Mouse (Mus musculus) heart, postnatal 0 days (tissue): Measurements from ENCODE around the gene Pth1r. TPM values are rescaled to one million over a fixed set of nuclear protein-coding genes. Genes with fewer than 3 reads are reported as not detected.

Source experiments
- ATAC-seq: fragments of 200-750 bp; cut with Nextera tagmentation; 2 replicates; pipeline ENCODE4 v1.8.0; 2017; ENCODE audit warnings: low read depth, moderate number of reproducible peaks, moderate library complexity; ENCODE audit not compliant: insufficient read depth
- DNase-seq: peaks from one replicate; pipeline ENCODE4 v3.0.0-alpha.2; 2016; ENCODE audit warnings: low spot score
- H3K27ac ChIP-seq: fragments of 300-500 bp; sonication (generic); 2 replicates; pipeline ENCODE4 v1.5.1; 2014; ENCODE audit warnings: low read depth, mild to moderate bottlenecking
- H3K27me3 ChIP-seq: fragments of 300-500 bp; sonication (generic); 2 replicates; pipeline ENCODE4 v1.6.1; 2014; ENCODE audit warnings: low read length, mixed read lengths; ENCODE audit not compliant: control insufficient read depth, insufficient read depth
- H3K36me3 ChIP-seq: fragments of 300-500 bp; sonication (generic); replicated peaks from 2 replicates; pipeline ENCODE4 v1.6.1; 2014; ENCODE audit warnings: low read length, mixed read lengths; ENCODE audit not compliant: control insufficient read depth, insufficient read depth
- H3K4me1 ChIP-seq: fragments of 300-500 bp; sonication (generic); 2 replicates; pipeline ENCODE4 v1.6.1; 2014; ENCODE audit warnings: antibody characterized with exemption; ENCODE audit not compliant: control insufficient read depth, insufficient read depth
- H3K4me2 ChIP-seq: fragments of 300-500 bp; sonication (generic); 2 replicates; pipeline ENCODE4 v1.6.1; 2014; ENCODE audit warnings: low read depth, mild to moderate bottlenecking, low read length, moderate library complexity
- H3K4me3 ChIP-seq: fragments of 300-500 bp; sonication (generic); 2 replicates; pipeline ENCODE4 v1.5.1; 2014; ENCODE audit warnings: low read depth, low read length
- H3K9ac ChIP-seq: fragments of 300-500 bp; sonication (generic); replicated peaks from 2 replicates; pipeline ENCODE4 v1.6.1; 2014; ENCODE audit warnings: low read depth, low read length, mixed read lengths
- H3K9me3 ChIP-seq: fragments of 300-500 bp; sonication (generic); replicated peaks from 2 replicates; pipeline ENCODE4 v1.6.1; 2016; ENCODE audit warnings: low read length; ENCODE audit not compliant: control insufficient read depth
- CTCF ChIP-seq: IDR thresholded peaks from 2 replicates; pipeline ENCODE4 v1.5.1; 2016; ENCODE audit warnings: antibody characterized with exemption, control low read depth, low read depth
- EP300 ChIP-seq: IDR thresholded peaks from 2 replicates; pipeline ENCODE4 v1.6.1; 2016; ENCODE audit warnings: antibody characterized with exemption, low read depth
- WGBS: fragments of 180-500 bp; shearing (Covaris S2); extraction: QIAGEN DNeasy Blood & Tissue Kit; methylation state at CpG from one replicate; pipeline ENCODE4 v1.1.7; 2014; 5-methylcytosine and 5-hydroxymethylcytosine counted together
- polyA plus RNA-seq: library from polyadenylated mRNA; unstranded; fragments of >200 nt; fragmentation: Nextera tagmentation; extraction: Ambion mirVana; gene quantifications from 2 replicates; pipeline ENCODE4 v1.2.1, GENCODE M21; 2015
- total RNA-seq: library from RNA; depleted of rRNA; stranded (reverse); fragments of >200 nt; gene quantifications from 2 replicates; pipeline ENCODE4 v1.2.3, GENCODE M21; 2014; ENCODE audit warnings: low replicate concordance

Gene Pth1r
- total and polyA plus RNA-seq, 2 experiments from 2014 or later: 12.0 to 41.8 TPM

- H3K4me3 ChIP-seq: peak overlapping the region; percentile 72
- DNase-seq: no peak
- peaks cover 29% of the 10 kb centered on the region for H3K27me3 ChIP-seq
- peak overlapping the region; percentile 81 for H3K9ac ChIP-seq
- no peak for TF ChIP-seq EP300
- no peak for TF ChIP-seq CTCF
- H3K27ac ChIP-seq: peak overlapping the region; percentile 73
- H3K4me2 ChIP-seq: peak overlapping the region; percentile 98
- ATAC-seq: peak; percentile 50
- no peaks in the 10 kb centered on the region for H3K4me1 ChIP-seq
- under 1% methylated on average over 48 of the region's 71 CpGs for WGBS
- H3K36me3 ChIP-seq: no peaks in the 10 kb centered on the region; the same call in 1 of the 2 replicates
- no peaks in the 10 kb centered on the region for H3K9me3 ChIP-seq
Measured at GRCm38 (mm10) chr9:110742295-110742950, 4.5 kb downstream of the Pth1r start.

GRCm38 (mm10) chr9:110741711-110742294, 5.1 kb downstream of the Pth1r start, which contains the start of gene Myl3:
Gene Myl3 (plus strand): TSS chr9:110741861.
- 12% methylated on average over 17 of the region's 17 CpGs for WGBS
- no peak for DNase-seq
- no peaks in the 10 kb centered on the region for H3K4me1 ChIP-seq
- peak within 1 kb of the TSS; percentile 72 for H3K4me3 ChIP-seq
- H3K27ac ChIP-seq: peak within 1 kb of the TSS; percentile 73
- peak within 1 kb of the TSS; percentile 81 for H3K9ac ChIP-seq
- no peak for TF ChIP-seq EP300
- H3K36me3 ChIP-seq: no peaks in the 10 kb centered on the region; the same call in 1 of the 2 replicates
- H3K4me2 ChIP-seq: peak within 1 kb of the TSS; percentile 98
- ATAC-seq: no peak
- peaks cover 29% of the 10 kb centered on the region for H3K27me3 ChIP-seq
- H3K9me3 ChIP-seq: no peaks in the 10 kb centered on the region

GRCm38 (mm10) chr9:110739961-110740360, 7.0 kb downstream of the Pth1r start:
- Histone ChIP-seq H3K9me3 (no peaks in the 10 kb centered on the region), H3K36me3 (no peaks in the 10 kb centered on the region; the same call in 1 of the 2 replicates), H3K9ac (no peak overlapping the region), H3K27me3 (peaks cover 27% of the 10 kb centered on the region), H3K4me3 (no peak overlapping the region), H3K4me1 (no peaks in the 10 kb centered on the region), H3K27ac (no peak overlapping the region), H3K4me2 (no peak overlapping the region)
- DNase-seq (no peak), ATAC-seq (no peak)
- 89% methylated on average over 7 of the region's 7 CpGs for WGBS
- TF ChIP-seq CTCF (no peak), EP300 (no peak)

- Histone ChIP-seq H3K4me2 (no peak overlapping the region), H3K36me3 (no peaks in the 10 kb centered on the region; the same call in 1 of the 2 replicates), H3K9ac (no peak overlapping the region), H3K27ac (no peak overlapping the region), H3K9me3 (no peaks in the 10 kb centered on the region), H3K27me3 (peaks cover 14% of the 10 kb centered on the region; the same call in 1 of the 2 replicates), H3K4me1 (peaks cover 9% of the 10 kb centered on the region), H3K4me3 (no peak overlapping the region)
- no peak for ATAC-seq
- peak; percentile 36; the same call in 1 of the 2 replicates for TF ChIP-seq CTCF
- no peak for TF ChIP-seq EP300
- DNase-seq: no peak
- WGBS: 29% methylated on average over 1 of the region's 1 CpGs
Measured at GRCm38 (mm10) chr9:110738054-110738453, 8.9 kb downstream of the Pth1r start.

GRCm38 (mm10) chr9:110736362-110736761, 10.6 kb downstream of the Pth1r start:
- Histone ChIP-seq H3K9me3 (no peaks in the 10 kb centered on the region), H3K4me1 (peaks cover 15% of the 10 kb centered on the region), H3K27me3 (peaks cover 6% of the 10 kb centered on the region; the same call in 1 of the 2 replicates), H3K27ac (no peak overlapping the region), H3K4me3 (no peak overlapping the region), H3K9ac (no peak overlapping the region), H3K36me3 (no peaks in the 10 kb centered on the region; the same call in 1 of the 2 replicates), H3K4me2 (no peak overlapping the region)
- no peak for DNase-seq
- WGBS: 48% methylated on average over 9 of the region's 9 CpGs
- no peak for ATAC-seq
- TF ChIP-seq CTCF (no peak), EP300 (no peak)
